Mouse (Mus musculus) left cerebral cortex, postnatal 25 days (tissue): Measurements from ENCODE around the gene Tmem104. TPM values are rescaled to one million over a fixed set of nuclear protein-coding genes. Genes with fewer than 3 reads are reported as not detected.

Experiments used
- DNase-seq, 2 experiments: peaks; one replicate each; pipeline ENCODE4 v3.0.0; 2022; ENCODE audit warnings: low spot score in 2 of 2, mixed read lengths in 1 of 2
- intact Hi-C: fragments of 180-260 bp; cut with DNase I; formaldehyde crosslinking; loops from one replicate; pipeline ENCODE4 v1.15.1; 2025
- total RNA-seq, 2 experiments: library from RNA; stranded (reverse); gene quantifications; 2 replicates each; pipeline ENCODE4 v1.2.3; 2021

Gene Tmem104
- total RNA-seq, 2 experiments from 2014 or later, result 15.8 to 18.2 TPM

- intact Hi-C loops, result loop anchor here (2.0 to 5.0 kb wide), 2 partner anchors 111 to 189 kb away; no protein-coding TSS in a partner anchor
- no peak for DNase-seq
Observed at GRCm38 (mm10) chr11:115271481-115271880, 84.2 kb downstream of the Tmem104 start.

GRCm38 (mm10) chr11:115272894-115273498, 85.7 kb downstream of the Tmem104 start:
- DNase-seq, result no peak
- intact Hi-C loops, result loop anchor here (5.0 kb wide), 1 partner anchor 191 kb away; no protein-coding TSS in a partner anchor

DNA sequence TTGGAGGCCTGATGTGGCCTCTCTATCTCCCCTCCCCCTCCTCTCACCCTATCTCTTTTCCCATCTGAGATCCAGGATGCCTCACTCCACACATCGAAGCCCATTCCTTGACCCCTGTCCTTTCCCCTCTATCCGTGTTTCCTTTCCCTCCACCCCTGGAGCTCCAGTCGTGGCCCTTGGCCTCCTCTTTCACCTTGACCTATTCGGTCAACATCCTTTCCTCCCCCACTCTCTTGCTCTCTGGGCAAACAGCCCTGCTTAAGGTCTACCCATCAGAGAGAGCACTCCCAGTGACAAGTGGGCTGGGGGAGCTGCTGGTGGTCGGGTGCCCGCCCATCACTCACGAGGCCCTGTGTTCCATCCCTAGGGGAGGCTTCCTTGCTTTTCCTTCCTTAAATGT, 86.4 kb downstream of the Tmem104 start:
- no peak for DNase-seq
- intact Hi-C loops, result loop anchor here (5.0 kb wide), 1 partner anchor 191 kb away; no protein-coding TSS in a partner anchor

DNA sequence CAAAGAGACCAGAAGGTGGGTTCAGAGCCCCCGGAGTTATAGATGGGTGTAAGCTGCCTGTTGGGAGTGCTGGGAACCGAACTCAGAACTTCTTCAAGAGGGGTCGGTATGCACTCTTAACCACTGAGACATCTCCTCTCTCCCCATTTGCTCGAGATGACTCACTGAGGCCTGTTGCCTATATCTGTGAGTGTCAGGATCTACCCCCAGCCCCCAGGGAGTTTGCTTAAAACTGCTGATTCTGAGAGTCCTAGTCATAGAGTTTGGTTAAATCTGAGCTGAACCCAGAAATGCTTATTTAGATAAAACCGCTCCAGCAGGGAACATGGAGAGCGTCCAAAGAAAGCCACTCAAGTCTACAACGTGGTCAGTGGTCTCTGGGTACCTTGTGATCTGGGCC, 86.9 kb downstream of the Tmem104 start:
- no peak for DNase-seq
- intact Hi-C loops, result loop anchor here (5.0 kb wide), 1 partner anchor 192 kb away; no protein-coding TSS in a partner anchor

DNA sequence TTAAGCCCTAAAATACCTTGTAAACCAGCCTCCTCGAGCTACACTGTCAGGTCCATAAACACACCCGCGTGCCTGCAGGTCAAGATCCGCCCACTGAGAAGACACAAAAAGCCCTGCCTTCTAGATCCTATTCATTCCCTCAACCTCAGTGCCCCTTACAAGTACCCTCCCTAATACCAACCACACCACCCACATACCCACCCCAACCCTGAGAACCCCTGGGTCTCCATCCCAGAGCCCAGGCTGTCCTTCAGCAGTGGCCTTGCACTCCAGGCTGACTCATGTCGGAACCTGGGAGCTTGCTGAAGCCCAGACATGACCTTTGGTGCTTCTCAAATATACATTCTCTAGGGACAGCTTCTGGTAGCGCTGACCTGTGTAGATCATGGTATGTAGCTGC, 87.5 kb downstream of the Tmem104 start:
- intact Hi-C loops, result loop anchor here (5.0 kb wide), 1 partner anchor 192 kb away; no protein-coding TSS in a partner anchor
- DNase-seq, result no peak

DNA sequence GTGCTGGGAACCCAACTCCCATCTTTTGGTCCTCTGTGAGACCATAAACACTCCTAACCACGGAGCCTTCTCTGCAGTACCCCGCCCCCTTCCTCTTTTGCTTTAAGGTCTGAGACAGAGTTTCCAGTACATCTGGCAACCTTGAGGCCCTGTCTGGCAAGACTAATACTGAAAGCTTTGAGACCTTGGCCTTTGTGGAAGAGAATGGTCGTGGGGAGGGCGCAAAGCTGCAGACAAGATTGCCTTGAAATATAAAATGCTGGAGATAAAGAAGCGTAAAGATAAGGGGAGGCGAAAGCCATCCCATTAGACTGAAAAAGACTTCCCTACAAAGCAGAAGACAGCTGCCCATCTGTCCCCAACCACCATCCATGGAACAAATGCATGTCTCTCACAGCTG, 88.2 kb downstream of the Tmem104 start:
- intact Hi-C loops, result no loop called here
- DNase-seq, result no peak

DNA sequence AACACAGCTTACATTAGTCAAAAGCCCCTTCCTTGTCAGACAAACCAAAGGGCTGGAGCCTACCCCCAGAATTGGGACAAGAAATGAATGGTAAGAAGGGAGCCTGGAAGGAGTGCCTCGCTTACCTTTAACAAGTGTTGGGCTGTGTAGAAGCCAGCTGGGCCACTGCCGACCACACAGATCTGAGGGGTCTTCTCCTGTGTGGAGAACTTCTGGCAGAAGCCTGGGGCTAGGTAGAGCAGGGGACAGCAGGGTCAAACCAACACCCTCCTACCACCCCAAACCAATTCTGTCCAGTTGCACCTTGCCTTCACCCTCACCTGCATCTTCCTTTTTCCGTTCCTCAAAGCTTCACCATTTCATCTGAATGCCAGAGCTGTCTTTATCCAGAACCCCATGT, 88.7 kb downstream of the Tmem104 start:
- DNase-seq, result no peak
- intact Hi-C loops, result no loop called here

DNA sequence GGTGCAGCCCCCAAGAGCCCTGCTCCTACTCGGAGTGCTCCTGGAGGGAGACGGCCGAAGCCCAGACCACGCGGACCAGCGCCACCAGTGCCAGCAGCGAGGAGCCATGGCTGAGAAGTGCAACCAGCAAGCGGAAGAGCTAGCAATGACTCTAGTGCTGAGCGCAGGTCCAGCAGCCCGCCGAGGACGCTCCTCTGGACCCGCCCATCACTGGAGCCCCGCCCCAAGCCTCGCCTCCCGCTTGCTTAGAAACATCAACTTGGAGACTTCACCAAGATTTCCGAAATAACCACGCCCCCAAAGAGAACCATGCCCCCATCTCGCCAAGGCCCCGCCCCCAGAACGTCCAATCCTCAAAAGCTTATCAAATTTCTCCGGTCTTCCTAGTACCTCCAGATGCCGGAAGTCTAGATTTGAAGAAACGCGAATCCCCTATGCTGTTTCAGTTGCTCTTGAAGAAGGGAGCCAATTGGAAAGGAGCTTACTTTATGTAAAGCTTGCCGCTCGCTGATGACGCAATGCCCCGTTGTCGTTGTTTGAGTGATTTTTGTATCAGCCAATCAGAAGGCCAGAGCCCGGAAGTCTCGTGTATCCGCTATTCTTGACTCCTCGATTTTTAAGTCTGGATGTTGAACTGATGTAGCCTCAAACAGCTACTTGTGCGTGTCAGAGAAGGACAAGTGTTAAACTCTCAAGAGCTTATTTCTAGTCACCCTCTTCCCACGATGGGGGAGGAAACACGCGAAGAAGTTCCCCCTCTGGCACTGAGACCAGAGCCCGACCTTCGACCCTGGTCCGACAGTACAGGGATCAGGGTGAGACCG, 89.7 kb downstream of the Tmem104 start, which contains the start of gene Fdxr:
TSS of gene Fdxr (minus strand) at position 271 of the 824 bp plus-strand sequence.
- DNase-seq, result peak; percentile 97 to 100
- intact Hi-C loops, result no loop called here

DNA sequence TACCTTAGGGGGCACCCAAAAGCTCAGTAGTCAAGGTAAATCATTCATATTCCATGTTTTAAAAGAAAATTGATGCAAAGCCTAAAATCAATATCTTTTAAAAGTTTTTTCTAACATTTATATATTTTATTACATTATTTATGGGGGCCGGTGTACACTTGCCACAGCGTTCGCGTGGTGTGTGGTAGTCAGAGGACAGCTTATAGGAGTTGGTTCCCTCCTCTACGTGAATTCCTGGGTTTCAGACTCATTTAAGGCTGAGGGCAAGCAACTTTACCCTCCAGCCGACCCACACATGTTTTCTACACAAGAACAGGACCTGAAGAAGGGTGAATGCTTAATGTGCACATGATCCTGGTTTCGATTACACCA, 90.3 kb downstream of the Tmem104 start:
- DNase-seq, result no peak
- intact Hi-C loops, result no loop called here

DNA sequence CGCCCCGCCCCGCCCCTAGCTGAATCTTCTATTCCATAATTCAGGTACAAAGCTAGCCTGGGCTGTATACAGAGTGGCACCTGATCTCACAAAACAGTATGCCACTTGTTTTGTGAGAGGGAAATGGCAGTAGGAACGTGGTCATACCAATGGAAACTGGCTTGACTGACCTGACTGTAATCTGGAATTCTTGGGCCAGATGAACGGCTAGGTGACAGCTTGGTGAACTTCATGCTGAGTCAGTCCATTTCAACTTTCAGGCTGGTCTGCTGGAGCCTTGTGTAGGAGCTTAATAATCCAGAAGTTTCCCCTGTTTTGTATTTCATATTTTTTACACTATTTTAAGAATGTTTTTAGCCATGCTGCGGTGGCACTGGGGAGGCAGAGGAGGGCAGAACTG, 90.9 kb downstream of the Tmem104 start:
- no peak for DNase-seq
- intact Hi-C loops, result no loop called here

GRCm38 (mm10) chr11:115279726-115280125, 92.4 kb downstream of the Tmem104 start:
- no peak for DNase-seq
- intact Hi-C loops, result no loop called here

DNA sequence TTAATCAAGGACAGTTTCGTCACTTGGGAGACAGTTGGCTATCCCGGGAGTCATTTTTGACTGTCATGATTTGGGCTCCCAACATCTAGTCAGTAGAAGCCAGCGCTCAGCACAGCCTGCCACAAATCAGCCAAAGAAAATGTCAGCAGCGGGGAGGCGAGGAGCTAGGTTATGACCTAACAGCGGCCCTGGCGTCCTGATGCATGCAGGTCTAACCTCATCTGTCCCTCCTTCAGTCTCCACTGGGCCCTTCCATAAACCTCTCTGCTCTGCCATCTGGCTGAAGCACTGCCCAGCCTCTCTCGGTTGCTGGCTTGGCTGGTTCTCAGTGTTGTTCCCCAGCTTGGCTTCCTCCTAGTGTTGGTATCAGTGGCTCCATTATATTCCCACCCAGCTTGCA, 95.0 kb downstream of the Tmem104 start:
- DNase-seq, result peak; percentile 34 to 36
- intact Hi-C loops, result no loop called here

- intact Hi-C loops, result no loop called here
- peak in 1 of 2 experiments; percentile 37 for DNase-seq
Observed at GRCm38 (mm10) chr11:115282723-115283485, 95.6 kb downstream of the Tmem104 start.

DNA sequence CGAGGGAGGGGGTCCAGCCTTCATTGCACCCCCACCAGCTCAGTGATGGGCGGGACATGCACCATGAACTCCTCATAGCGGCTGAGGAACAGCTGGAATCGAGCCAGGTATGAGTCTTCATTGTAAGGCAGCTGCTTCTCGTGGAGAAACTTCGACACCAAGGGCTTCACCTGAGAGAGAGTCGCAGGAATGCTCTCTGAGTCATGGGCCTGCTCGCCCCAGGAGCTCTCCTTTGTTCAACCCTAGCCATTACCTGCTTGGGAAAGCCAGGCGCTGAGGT, 96.1 kb downstream of the Tmem104 start:
- intact Hi-C loops, result no loop called here
- no peak for DNase-seq

DNA sequence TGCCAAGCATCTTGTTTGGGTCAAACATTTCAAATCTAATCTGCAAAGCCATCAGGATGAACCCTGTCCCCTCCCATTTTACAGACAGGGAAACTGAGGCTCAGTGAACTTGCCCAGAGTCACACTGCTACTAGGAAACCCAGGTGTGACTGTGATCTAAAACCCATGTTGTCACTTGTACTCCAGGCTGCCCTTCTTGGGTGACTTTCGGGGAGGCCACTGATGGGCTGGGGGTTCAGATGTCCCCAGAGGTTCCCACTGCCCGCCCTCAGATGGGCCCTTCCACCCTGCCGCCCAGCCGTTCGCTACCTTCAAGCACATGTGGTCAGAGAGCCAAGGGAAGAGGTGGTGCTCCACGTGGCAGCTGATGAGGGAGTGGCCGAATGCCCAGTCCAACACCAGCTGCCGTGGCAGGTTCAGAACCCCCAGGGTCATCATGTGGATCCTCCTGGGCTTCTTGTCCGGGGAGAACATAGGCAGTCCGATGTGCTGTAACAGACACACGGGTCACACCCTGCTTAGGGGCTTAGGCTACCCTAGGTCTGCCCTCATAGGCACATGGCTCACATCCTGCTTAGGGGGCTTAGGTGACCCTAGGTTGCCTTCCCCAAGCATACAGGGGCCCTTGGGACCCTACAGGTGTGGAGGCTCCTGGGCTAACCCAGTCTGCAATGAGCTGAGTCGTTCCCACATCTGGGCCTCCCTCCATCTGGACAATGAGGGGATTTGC, 96.8 kb downstream of the Tmem104 start:
- intact Hi-C loops, result no loop called here
- DNase-seq, result no peak

- intact Hi-C loops, result no loop called here
Observed at GRCm38 (mm10) chr11:115285282-115285681, 98.0 kb downstream of the Tmem104 start.

GRCm38 (mm10) chr11:115286201-115286993, 99.1 kb downstream of the Tmem104 start:
- intact Hi-C loops, result no loop called here
- DNase-seq, result peak in 1 of 2 experiments; percentile 61

More at GRCm38 (mm10) chr11:115285282-115285681, 98.0 kb downstream of the Tmem104 start:
- DNase-seq, result no peak

DNA sequence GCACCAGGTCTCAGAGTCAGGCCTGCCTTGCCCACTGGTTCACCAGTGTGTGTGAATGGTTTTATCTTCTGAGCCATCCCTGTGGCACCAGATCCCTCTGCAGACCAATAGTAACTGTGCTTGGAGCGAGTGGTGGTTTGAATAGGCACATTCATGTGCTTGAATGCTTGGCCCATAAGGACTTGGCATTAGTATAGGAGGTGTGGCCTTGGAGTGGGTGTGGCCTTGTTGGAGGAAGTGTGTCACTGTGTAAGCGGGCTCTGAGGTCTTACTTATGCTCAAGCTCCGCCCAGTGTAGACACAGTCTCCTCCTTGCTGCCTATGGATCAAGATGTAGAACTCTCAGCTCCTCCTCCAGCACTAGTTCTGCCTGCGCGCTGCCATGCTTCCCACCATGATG, 100.1 kb downstream of the Tmem104 start:
- intact Hi-C loops, result no loop called here

GRCm38 (mm10) chr11:115288305-115288704, 101.0 kb downstream of the Tmem104 start:
- DNase-seq, result no peak
- intact Hi-C loops, result no loop called here

More for the DNA sequence above, 100.1 kb downstream of the Tmem104 start:
- DNase-seq, result no peak
